Mouse (Mus musculus): ENCODE results near the gene Lpin1. TPM values are rescaled to one million over a fixed set of nuclear protein-coding genes. Genes with fewer than 3 reads are reported as not detected.

The Lpin1 gene
- polyA plus RNA-seq, 1 experiment = 18.1 TPM

DNA sequence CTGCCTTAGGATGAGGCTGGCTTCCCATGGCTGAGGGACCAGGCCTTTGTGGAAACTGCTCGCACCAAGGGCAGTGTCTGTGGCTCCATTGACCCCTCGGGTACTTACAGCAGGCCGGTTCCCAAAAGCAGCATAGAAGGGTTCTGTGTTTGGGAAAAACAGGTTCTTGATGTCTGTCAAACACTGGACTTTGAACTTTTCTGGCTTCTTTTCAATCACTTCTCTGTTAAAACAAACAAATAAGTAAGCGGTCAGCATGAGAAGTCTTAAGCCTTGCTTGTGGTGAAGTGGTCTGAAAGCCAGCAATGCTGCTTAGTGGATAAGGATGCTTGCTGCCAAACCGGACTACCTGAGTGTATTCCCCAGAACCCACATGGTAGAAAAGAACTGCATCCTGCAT is 69.2 kb downstream of the Lpin1 start:
- H3K27ac ChIP-seq (ENCODE audit: insufficient read depth, low read length) = no peak overlapping the region
- H3K4me3 ChIP-seq (ENCODE audit: insufficient read depth, low read length) = no peak overlapping the region
- no peak for TF ChIP-seq POLR2A (IDR thresholded peaks at IDR 0.05; ENCODE audit: extremely low read depth, insufficient read depth, low read length)
- no peak for TF ChIP-seq CTCF (IDR thresholded peaks at IDR 0.05; ENCODE audit: extremely low read depth, insufficient read depth, low read length)

DNA sequence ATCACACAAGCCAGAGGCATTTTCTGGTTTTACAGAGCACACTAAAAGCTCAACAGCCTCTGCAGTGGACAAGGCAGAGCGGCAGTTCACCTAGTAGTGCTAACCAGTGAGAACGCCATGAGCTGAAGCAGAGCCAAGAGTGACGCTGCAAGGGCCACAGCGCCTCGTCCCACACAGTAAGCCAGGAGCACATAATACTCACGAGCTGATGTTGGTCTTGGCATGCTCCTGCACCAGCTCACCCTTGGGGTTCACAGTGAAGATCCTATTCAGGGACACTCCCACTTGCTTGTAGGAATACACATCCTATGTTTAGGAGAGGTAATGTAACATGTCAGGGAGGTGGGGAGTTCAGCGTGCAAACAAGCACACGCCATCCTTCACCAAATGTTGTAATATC is 70.1 kb downstream of the Lpin1 start:
- TF ChIP-seq POLR2A (IDR thresholded peaks at IDR 0.05; ENCODE audit: extremely low read depth, insufficient read depth, low read length) (no peak), CTCF (IDR thresholded peaks at IDR 0.05; ENCODE audit: extremely low read depth, insufficient read depth, low read length) (no peak)
- Histone ChIP-seq H3K4me3 (ENCODE audit: insufficient read depth, low read length) (no peak overlapping the region), H3K27ac (ENCODE audit: insufficient read depth, low read length) (no peak overlapping the region), H3K4me1 (ENCODE audit: control insufficient read depth, insufficient read depth, low read length) (no peaks in the 10 kb centered on the region)

More for the DNA sequence above, 69.2 kb downstream of the Lpin1 start:
- H3K4me1 ChIP-seq (ENCODE audit: control insufficient read depth, insufficient read depth, low read length) = no peaks in the 10 kb centered on the region

- Histone ChIP-seq H3K4me1 (ENCODE audit: control insufficient read depth, insufficient read depth, low read length) (no peaks in the 10 kb centered on the region), H3K4me3 (ENCODE audit: insufficient read depth, low read length) (no peak overlapping the region), H3K27ac (ENCODE audit: insufficient read depth, low read length) (no peak overlapping the region)
- TF ChIP-seq CTCF (IDR thresholded peaks at IDR 0.05; ENCODE audit: extremely low read depth, insufficient read depth, low read length) = no peak
- no peak for TF ChIP-seq POLR2A (IDR thresholded peaks at IDR 0.05; ENCODE audit: extremely low read depth, insufficient read depth, low read length)
Observed at GRCm38 (mm10) chr12:16539965-16540661, 70.7 kb downstream of the Lpin1 start.

DNA sequence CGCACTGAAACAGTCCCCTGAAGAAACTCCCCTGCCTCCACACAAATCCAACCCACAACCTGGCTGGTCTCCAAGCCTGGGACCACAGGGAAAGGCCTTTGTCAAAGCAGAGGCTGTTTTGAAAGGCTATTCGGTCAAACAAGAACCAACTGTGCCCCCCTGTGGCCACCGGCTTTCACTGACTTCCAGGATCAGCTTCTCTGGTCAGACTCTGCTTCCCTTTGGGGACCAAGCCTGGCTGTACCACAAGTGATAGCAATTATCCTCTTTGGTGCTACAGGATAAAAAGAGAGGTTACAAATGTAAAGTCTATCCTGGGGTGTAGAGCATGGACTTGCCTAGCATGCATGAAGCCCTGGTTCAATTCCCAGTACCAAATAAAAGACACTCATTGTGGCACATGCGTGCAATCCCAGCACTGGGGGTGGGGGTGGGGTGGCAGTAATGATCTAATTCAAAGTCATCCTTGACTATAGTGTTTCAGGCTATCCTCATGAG is 77.4 kb downstream of the Lpin1 start:
- no peak overlapping the region for H3K4me3 ChIP-seq (ENCODE audit: insufficient read depth, low read length)
- H3K27ac ChIP-seq (ENCODE audit: insufficient read depth, low read length) = no peak overlapping the region
- peak; percentile 63 for TF ChIP-seq CTCF (IDR thresholded peaks at IDR 0.05; ENCODE audit: extremely low read depth, insufficient read depth, low read length)
- no peak for TF ChIP-seq POLR2A (IDR thresholded peaks at IDR 0.05; ENCODE audit: extremely low read depth, insufficient read depth, low read length)
- H3K4me1 ChIP-seq (ENCODE audit: control insufficient read depth, insufficient read depth, low read length) = no peaks in the 10 kb centered on the region

- no peak overlapping the region for H3K4me3 ChIP-seq (ENCODE audit: insufficient read depth, low read length)
- TF ChIP-seq CTCF (IDR thresholded peaks at IDR 0.05; ENCODE audit: extremely low read depth, insufficient read depth, low read length) (no peak), POLR2A (IDR thresholded peaks at IDR 0.05; ENCODE audit: extremely low read depth, insufficient read depth, low read length) (no peak)
- no peak overlapping the region for H3K27ac ChIP-seq (ENCODE audit: insufficient read depth, low read length)
- no peaks in the 10 kb centered on the region for H3K4me1 ChIP-seq (ENCODE audit: control insufficient read depth, insufficient read depth, low read length)
Observed at GRCm38 (mm10) chr12:16532860-16533230, 77.9 kb downstream of the Lpin1 start.

DNA sequence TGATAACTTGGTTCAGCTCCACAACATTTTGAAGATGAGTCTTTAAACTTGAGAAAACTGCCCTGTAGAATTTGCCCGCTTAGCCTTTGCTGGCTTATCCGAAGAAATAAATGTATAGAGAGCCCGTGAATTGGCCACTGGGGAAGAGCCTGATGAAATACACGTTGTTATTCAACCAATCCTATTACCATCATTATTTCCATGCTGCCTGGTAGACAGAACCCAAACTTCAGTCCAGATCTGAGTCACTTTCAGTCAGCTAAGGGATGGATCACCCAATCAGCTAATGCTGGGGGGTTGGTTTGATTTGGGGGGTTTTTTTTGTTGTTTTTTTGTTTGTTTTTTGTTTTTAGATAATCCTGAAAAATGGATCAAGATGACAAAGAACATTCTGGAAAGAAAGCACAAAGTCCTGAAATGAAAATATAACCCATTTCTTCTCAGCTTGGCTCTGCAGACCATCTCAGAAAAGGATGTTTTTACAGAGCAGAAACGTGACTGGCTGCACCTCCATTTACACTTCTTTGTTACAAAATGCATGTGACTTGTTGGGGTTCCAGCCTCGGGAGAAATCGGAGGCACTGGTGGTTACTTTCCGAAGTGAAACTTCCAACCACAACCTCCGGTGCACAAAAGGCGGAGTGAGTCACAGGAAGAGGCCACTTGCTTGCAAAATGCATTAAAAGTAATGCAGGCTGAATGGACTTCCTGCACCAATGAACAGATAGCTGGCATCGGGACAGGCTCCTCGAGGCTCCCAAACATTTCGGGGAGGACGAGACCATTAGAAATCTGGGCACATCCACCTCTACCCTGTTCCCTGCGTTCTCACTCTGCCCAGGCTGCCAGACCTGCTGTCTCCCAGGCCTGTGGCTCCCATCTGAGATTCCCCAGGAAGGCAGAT is 78.6 kb downstream of the Lpin1 start:
- no peak overlapping the region for H3K4me3 ChIP-seq (ENCODE audit: insufficient read depth, low read length)
- TF ChIP-seq POLR2A (IDR thresholded peaks at IDR 0.05; ENCODE audit: extremely low read depth, insufficient read depth, low read length) = no peak
- no peak for TF ChIP-seq CTCF (IDR thresholded peaks at IDR 0.05; ENCODE audit: extremely low read depth, insufficient read depth, low read length)
- no peak overlapping the region for H3K27ac ChIP-seq (ENCODE audit: insufficient read depth, low read length)
- no peaks in the 10 kb centered on the region for H3K4me1 ChIP-seq (ENCODE audit: control insufficient read depth, insufficient read depth, low read length)

- Histone ChIP-seq H3K4me3 (ENCODE audit: insufficient read depth, low read length) (no peak overlapping the region), H3K27ac (ENCODE audit: insufficient read depth, low read length) (no peak overlapping the region), H3K4me1 (ENCODE audit: control insufficient read depth, insufficient read depth, low read length) (no peaks in the 10 kb centered on the region)
- TF ChIP-seq POLR2A (IDR thresholded peaks at IDR 0.05; ENCODE audit: extremely low read depth, insufficient read depth, low read length) (no peak), CTCF (IDR thresholded peaks at IDR 0.05; ENCODE audit: extremely low read depth, insufficient read depth, low read length) (no peak)
Observed at GRCm38 (mm10) chr12:16528650-16529049, 82.1 kb downstream of the Lpin1 start.

GRCm38 (mm10) chr12:16527941-16528340 is 82.8 kb downstream of the Lpin1 start:
- TF ChIP-seq CTCF (IDR thresholded peaks at IDR 0.05; ENCODE audit: extremely low read depth, insufficient read depth, low read length) = no peak
- no peak for TF ChIP-seq POLR2A (IDR thresholded peaks at IDR 0.05; ENCODE audit: extremely low read depth, insufficient read depth, low read length)
- Histone ChIP-seq H3K27ac (ENCODE audit: insufficient read depth, low read length) (no peak overlapping the region), H3K4me3 (ENCODE audit: insufficient read depth, low read length) (no peak overlapping the region), H3K4me1 (ENCODE audit: control insufficient read depth, insufficient read depth, low read length) (no peaks in the 10 kb centered on the region)

DNA sequence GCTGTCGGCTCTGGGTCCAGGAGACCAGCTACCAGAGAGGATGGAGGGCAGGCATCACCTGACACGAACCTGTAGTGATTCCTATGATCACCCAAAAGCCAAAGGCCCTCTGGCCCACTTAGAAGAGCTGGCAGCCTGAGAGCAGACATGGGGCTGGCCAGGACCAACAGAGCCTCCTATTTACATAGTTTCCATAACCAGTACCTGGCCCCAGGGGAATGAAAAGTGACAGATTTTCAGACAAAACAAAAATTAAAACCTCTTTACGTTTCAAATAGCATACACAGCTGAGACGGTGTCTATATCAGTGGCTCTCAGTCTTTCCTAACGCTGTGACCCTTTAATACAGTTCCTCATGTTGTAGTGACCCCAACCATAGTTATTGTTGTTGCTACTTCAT is 83.9 kb downstream of the Lpin1 start:
- no peak overlapping the region for H3K27ac ChIP-seq (ENCODE audit: insufficient read depth, low read length)
- no peaks in the 10 kb centered on the region for H3K4me1 ChIP-seq (ENCODE audit: control insufficient read depth, insufficient read depth, low read length)
- TF ChIP-seq CTCF (IDR thresholded peaks at IDR 0.05; ENCODE audit: extremely low read depth, insufficient read depth, low read length) (no peak), POLR2A (IDR thresholded peaks at IDR 0.05; ENCODE audit: extremely low read depth, insufficient read depth, low read length) (no peak)
- H3K4me3 ChIP-seq (ENCODE audit: insufficient read depth, low read length) = no peak overlapping the region

All from cortical plate, adult 2 months (tissue).